Mouse (Mus musculus) heart, postnatal 36 days (tissue): ENCODE data around the gene Rad54l2. TPM values are rescaled to one million over a fixed set of nuclear protein-coding genes. Genes with fewer than 3 reads are reported as not detected.
A peak's percentile ranks its signal among the peaks of the same experiment; 100 is the strongest.

Experiments used
- DNase-seq, 2 experiments: peaks; one replicate each; pipeline ENCODE4 v3.0.0; 2021 to 2022
- intact Hi-C: fragments of 180-260 bp; cut with DNase I; formaldehyde crosslinking; loops from one replicate; pipeline ENCODE4 v1.15.1; 2025
- total RNA-seq, 2 experiments: library from RNA; stranded (reverse); gene quantifications; 2 replicates each; pipeline ENCODE4 v1.2.3; 2021

Rad54l2 gene
- total RNA-seq = 10 to 100 TPM in 1 of 2 experiments, 1 to 10 TPM in 1; 9.1 to 10.2 TPM

DNA sequence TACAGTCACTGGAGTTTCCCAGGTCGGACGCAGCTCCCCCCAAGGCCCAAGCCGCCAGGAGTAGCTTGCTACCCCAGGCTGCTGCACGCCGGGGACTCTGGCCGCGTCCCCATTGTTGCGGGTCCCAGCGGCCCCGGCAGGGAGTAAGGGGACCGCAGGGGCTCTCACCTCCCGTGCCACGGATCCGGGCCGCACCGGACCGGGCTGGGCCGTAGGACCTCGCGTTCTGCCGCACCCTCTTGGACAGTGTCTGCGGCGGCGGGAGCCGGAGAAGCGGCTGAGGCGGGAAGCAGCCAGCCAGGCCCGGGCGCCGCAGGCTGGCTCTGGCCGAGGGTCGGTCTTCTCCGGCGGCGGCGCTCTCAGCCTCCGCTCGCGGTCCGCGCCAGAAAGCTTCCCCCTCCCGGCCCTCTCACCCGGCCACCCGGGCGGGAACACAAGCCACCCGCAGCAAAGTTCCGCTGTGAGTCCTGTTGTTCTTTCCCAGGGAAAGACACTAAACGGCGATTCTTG lies at the start of gene Rad54l2:
Rad54l2 (minus strand) TSS at position 383 of the 510 bp plus-strand sequence.
- peak; percentile 89 to 92 for DNase-seq
- intact Hi-C loops = loop anchor here (2.0 kb wide), 1 partner anchor 32 kb away; the partner anchor contains the start of gene Dcaf1

DNA sequence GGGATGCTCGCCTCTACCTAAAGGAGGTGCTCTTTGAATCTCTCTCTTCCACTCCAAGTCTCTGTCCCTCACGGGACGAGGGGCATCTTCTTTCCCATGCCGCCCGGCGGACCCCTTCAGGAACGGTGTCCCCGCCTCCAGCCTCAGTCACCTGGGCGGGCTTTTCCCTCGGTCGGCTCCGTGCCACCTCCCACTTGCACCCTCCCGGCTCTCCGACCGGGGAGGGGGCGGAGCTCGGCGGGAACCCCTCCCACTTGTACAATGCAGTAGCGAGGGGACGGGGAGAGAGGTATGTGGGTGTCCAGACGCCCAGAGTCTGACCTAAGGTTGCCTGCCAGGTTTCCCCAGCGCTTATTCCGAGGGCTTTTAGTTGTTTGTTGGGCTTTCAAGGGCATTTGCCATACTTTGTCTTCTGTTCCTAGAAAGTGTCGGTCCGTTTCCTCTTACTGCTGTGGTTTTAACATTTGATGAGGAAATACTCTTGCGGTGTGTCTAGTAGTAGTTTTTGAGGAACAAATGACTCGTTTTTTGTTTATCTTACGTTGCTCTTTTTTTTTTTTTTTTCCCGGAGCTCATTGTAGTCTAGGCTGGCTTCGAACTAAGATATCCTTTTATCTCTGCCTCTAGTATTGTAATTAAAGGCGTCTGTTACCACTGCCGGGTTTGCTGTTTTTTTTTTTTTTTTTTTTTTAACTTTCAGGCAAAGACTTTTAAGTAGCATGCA lies 33.5 kb upstream of the Rad54l2 start:
- DNase-seq = peak; percentile 81 to 82
- intact Hi-C loops = loop anchor here (2.0 kb wide), 1 partner anchor 64 kb away; the partner anchor contains the start of gene Rbm15b

GRCm38 (mm10) chr9:106821618-106822380 lies 32.8 kb upstream of the Rad54l2 start, which contains the start of gene Dcaf1:
Gene Dcaf1 (plus strand): TSS chr9:106821874.
- peak; percentile 84 for DNase-seq
- intact Hi-C loops = loop anchor here (2.0 kb wide), 2 partner anchors 33 to 65 kb away; partner anchors contain the start of genes Rad54l2 and Rbm15b

DNA sequence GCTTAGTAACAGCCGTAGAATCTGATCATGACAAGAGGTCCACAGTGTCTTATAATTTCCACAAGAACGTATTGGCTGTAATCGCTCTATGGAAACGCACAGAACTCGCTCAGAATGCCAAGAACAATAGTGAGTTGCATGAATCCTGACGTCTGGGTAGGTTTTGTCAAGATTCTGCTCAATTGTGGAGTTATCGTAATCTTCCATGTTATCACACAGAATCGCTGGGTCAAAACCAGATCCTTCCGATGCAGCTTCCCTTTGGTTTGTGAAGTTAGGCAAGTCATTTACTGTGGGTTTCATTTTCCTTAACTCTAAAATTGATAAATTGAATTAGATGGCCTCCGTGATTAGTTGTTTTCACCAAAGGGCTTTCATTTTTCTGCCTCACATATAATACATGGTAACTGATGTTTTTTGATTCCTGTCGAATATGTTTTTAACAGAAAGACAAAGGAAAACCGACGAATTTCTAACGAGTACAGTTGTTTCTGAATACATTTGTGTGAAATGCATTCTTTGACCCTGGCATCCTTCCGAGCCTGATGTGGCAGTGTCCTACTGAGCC lies 32.1 kb upstream of the Rad54l2 start:
- intact Hi-C loops = loop anchor here (2.0 kb wide), 1 partner anchor 32 kb away; the partner anchor contains the start of gene Rad54l2
- DNase-seq = peak in 1 of 2 experiments; percentile 4

GRCm38 (mm10) chr9:106819201-106819600 lies 30.2 kb upstream of the Rad54l2 start:
- intact Hi-C loops = loop anchor here (2.0 kb wide), 2 partner anchors 132 to 218 kb away; no protein-coding TSS in a partner anchor
- DNase-seq = peak in 1 of 2 experiments; percentile 6

DNA sequence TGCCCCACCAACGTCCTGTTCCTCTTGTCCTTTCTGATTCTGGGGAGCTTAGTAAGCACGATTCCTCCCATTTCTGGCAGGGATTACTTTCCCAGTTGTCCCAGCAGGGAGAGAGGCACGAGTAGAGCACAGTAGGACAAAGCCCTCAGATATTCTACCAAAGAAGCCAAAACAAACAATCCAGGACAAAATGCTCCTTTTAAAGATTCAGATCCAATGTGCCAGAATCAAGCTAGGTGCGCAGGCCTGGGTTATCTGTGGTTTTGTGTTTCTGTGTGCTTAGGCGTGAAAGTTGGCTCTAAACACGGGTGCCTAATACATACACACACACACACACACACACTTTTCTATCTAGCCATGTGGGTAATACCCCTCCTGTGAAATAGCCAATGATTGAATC lies 29.2 kb upstream of the Rad54l2 start:
- intact Hi-C loops = loop anchor here (2.0 kb wide), 2 partner anchors 131 to 217 kb away; no protein-coding TSS in a partner anchor
- DNase-seq = no peak

DNA sequence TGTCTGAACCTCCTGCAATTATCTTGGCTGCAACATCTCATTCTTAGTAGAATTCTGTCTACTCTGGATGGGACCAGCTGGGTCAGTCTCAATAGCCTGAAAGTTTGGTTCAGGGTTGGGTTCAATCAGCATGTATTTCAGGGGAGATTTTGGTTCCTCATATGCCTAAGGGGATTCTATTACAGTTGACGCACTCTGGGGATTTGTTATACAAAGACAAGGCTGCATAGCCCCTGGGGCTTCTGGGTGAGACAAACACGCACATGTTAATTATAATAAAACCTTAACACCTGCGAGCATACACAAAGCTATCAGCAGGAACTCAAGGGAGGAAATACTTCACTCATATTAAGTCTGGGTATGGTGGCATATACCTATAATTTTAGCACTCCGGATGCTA lies 17.5 kb upstream of the Rad54l2 start:
- no peak for DNase-seq
- intact Hi-C loops = no loop called here

GRCm38 (mm10) chr9:106790831-106791230 lies 1.8 kb upstream of the Rad54l2 start:
- no peak for DNase-seq
- intact Hi-C loops = no loop called here

DNA sequence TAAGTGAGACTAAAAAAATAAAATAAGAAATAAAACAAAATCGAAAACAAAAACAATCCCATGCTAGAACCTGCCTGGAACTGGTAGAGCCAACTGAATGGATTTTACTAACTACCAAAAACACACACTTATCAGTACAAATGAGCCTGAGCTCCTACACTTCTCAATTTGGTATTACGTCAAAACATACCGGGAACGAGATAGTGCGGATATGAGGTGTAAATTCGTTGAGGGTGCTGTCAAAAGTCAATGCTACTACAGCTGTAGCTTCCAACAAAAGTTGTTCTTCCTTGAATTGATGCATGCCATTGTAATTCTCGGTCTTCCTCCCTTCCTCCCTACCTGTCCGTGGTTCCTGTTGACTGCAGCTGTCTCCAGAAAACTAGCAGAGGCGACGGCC lies 369 bp upstream of the Rad54l2 start:
- DNase-seq = peak in 1 of 2 experiments; percentile 4
- intact Hi-C loops = loop anchor here (2.0 kb wide), 1 partner anchor 31 kb away; the partner anchor contains the start of gene Dcaf1

GRCm38 (mm10) chr9:106787979-106788811 lies 799 bp downstream of the Rad54l2 start:
- peak; percentile 6 to 10 for DNase-seq
- intact Hi-C loops = loop anchor here (2.0 kb wide), 1 partner anchor 33 kb away; the partner anchor contains the start of gene Dcaf1

- no peak for DNase-seq
- intact Hi-C loops = no loop called here
Measured at GRCm38 (mm10) chr9:106785206-106785605, 3.8 kb downstream of the Rad54l2 start.

DNA sequence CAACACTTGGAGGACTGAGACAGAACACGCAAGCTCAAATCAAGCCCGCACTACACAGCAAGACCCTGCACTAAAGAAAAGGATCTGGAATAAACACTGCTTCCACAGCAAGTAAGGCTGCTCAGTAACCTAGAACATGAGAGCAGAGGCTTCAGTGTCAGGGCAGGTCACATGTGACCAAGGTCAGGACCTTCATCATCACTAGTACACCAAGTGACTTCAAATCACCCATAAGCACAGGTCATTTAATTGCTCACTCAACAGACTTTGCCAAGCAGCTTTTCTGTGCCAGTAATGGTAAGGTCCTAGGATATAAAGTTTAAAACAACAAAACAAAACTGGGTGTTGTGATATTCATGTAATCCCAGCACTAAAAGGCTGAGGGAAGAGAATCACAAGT lies 5.4 kb downstream of the Rad54l2 start:
- intact Hi-C loops = no loop called here
- DNase-seq = no peak

DNA sequence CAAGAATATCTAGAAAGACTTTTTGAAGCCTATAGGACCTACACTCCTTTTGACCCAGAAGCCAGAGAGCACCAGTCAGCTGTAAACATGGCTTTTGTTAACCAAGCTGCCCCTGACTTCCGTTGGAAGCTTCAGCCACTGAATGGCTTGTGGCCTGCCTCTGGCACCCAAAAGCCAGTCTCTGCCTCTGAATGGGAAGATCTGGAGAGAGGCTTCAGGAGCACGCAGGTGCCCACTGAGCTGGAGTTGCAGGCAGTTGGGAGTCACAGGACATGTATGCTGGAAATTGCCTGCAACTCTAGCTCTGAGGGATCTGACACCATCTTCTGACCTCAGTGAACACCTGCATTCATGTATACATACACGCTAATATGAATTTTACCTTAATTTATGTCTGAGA lies 8.9 kb downstream of the Rad54l2 start:
- intact Hi-C loops = no loop called here
- no peak for DNase-seq

- intact Hi-C loops = no loop called here
Measured at GRCm38 (mm10) chr9:106778319-106778718, 10.7 kb downstream of the Rad54l2 start.

GRCm38 (mm10) chr9:106777423-106777822 lies 11.6 kb downstream of the Rad54l2 start:
- no peak for DNase-seq
- intact Hi-C loops = no loop called here

More at GRCm38 (mm10) chr9:106778319-106778718, 10.7 kb downstream of the Rad54l2 start:
- DNase-seq = no peak

DNA sequence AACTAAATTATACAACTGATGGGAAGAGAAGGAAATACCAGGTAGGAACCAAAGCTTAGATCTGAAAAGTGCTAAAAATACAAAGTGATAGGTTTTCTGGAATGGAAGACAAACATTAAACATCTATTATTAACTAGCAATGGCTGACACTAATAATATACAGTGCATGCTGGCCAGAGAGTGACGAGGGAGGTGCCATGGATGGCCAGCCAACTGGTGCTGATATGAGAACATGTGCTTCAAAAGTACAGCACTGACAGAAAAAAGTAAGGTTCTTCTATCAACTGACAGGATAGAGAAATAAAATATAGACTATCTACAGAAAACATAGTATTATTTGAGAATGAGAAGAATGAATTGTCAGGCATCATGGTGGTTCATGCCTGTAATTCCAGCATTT lies 12.9 kb downstream of the Rad54l2 start:
- DNase-seq = no peak
- intact Hi-C loops = no loop called here

DNA sequence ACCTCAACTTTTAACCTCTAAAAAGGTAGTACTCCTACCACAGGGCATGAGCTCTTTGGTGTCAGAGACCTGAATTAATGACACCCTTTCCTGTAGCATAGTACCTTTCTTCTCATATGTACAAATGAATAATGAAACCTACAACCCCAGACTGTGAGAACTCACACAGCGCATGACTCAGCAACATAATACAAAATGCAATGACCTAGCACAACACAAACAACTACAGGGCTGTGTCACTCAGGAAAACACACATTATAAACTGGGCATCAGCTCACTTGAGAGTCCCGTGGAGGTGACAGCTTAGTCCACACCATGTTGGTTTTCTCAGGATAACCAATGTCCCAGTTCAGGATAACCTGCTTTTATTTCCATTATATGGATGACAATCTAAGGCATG lies 17.2 kb downstream of the Rad54l2 start:
- intact Hi-C loops = no loop called here
- no peak for DNase-seq

DNA sequence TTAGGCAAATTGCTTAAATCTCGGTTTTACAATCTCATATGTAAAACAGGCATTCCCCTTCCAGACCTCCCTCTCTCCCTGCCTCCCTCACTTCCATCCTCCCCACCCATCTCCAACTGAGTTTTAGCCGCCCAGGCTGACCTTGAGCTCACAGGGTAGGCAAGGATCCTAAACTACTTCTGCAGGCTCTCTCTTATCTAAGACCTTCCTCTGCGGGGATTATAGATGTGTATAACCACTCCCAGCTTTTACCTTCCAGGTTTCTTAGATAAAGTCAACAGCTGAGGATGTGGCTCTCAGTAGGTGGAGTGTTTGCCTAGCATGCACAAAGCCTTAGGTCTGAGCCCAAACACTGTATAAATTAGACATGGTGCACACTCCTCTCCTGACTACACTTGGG lies 18.8 kb downstream of the Rad54l2 start:
- DNase-seq = no peak
- intact Hi-C loops = no loop called here

- DNase-seq = no peak
- intact Hi-C loops = no loop called here
Measured at GRCm38 (mm10) chr9:106769781-106770180, 19.2 kb downstream of the Rad54l2 start.

- intact Hi-C loops = no loop called here
- no peak for DNase-seq
Measured at GRCm38 (mm10) chr9:106756421-106756820, 32.6 kb downstream of the Rad54l2 start.
